Comparison of ENCODE assay signal across 17 mouse cellular contexts in genomic region chr3:84980158-84980557, GRCm38 (mm10).
"Had no signal": no experiment of that assay in that cellular context is flagged by ENCODE, and none has a peak within 500 bp of the region (broad histone marks: within the 10 kb centered on the region; RNA-seq: fewer than 3 reads in every experiment).

No protein-coding gene starts in this region.

- H3K9ac ChIP-seq: lung, embryonic 14.5 days; midbrain, embryonic 12.5 days; neural tube, embryonic 13.5 days; neural tube, embryonic 15.5 days had no signal

- H3K9me3 ChIP-seq: midbrain, embryonic 12.5 days; neural tube, embryonic 13.5 days; neural tube, embryonic 15.5 days had no signal

- H3K4me2 ChIP-seq: lung, embryonic 14.5 days; midbrain, embryonic 12.5 days; neural tube, embryonic 13.5 days; neural tube, embryonic 15.5 days had no signal

- DNase-seq: lung, adult 18-20 months; lung, embryonic 14.5 days; lung, postnatal 10 days; lung, postnatal 4 days; midbrain, embryonic 14.5 days; retina, postnatal 1 day; right cerebral cortex, adult 18-20 months; right cerebral cortex, postnatal 25 days; right cerebral cortex, postnatal 4 days; spleen, adult 18-20 months; thymus, adult 18-20 months; thymus, postnatal 14 days; thymus, postnatal 36 days had no signal

- H3K4me3 ChIP-seq: midbrain, embryonic 12.5 days; myocyte; neural tube, embryonic 13.5 days; neural tube, embryonic 15.5 days had no signal

- H3K27ac ChIP-seq: midbrain, embryonic 12.5 days; neural tube, embryonic 13.5 days; neural tube, embryonic 15.5 days had no signal

- H3K4me1 ChIP-seq: midbrain, embryonic 12.5 days; neural tube, embryonic 13.5 days; neural tube, embryonic 15.5 days had no signal

- H3K27me3 ChIP-seq: midbrain, embryonic 12.5 days; neural tube, embryonic 13.5 days; neural tube, embryonic 15.5 days had no signal
